Mouse (Mus musculus) regulatory T cell (primary cell): ENCODE measurements around the gene Anapc2.

ENCODE experiments used
- in situ Hi-C: fragments of 300-600 bp; cut with MboI, MseI; formaldehyde crosslinking; loops from one replicate; pipeline ENCODE4 v1.15.1; 2025; ENCODE audit warnings: high pct_unique_total_duplicates

Gene Anapc2

GRCm38 (mm10) chr2:25267241-25267640 lies 5.0 kb upstream of the Anapc2 start:
- in situ Hi-C loops, result no loop called here

GRCm38 (mm10) chr2:25267746-25268309 lies 4.5 kb upstream of the Anapc2 start:
- in situ Hi-C loops, result no loop called here

GRCm38 (mm10) chr2:25272515-25272914 lies 237 bp downstream of the Anapc2 start:
- in situ Hi-C loops, result no loop called here

- in situ Hi-C loops, result no loop called here
These were observed 732 bp downstream of the Anapc2 start for GRCm38 (mm10) chr2:25273010-25273409.

- in situ Hi-C loops, result no loop called here
These were observed 6.9 kb downstream of the Anapc2 start for GRCm38 (mm10) chr2:25278928-25279882.

GRCm38 (mm10) chr2:25285551-25285950 lies 13.3 kb downstream of the Anapc2 start:
- in situ Hi-C loops, result no loop called here

- in situ Hi-C loops, result no loop called here
These were observed 14.0 kb downstream of the Anapc2 start for GRCm38 (mm10) chr2:25286314-25286713.

- in situ Hi-C loops, result no loop called here
These were observed 14.8 kb downstream of the Anapc2 start for GRCm38 (mm10) chr2:25286837-25287636.

- in situ Hi-C loops, result no loop called here
These were observed 15.8 kb downstream of the Anapc2 start, which contains the start of gene Tmem210 for GRCm38 (mm10) chr2:25287927-25288649. Gene Tmem210 (plus strand): TSS chr2:25288145.

- in situ Hi-C loops, result no loop called here
These were observed 16.6 kb downstream of the Anapc2 start for GRCm38 (mm10) chr2:25288734-25289345.

GRCm38 (mm10) chr2:25289651-25290050 lies 17.4 kb downstream of the Anapc2 start, which contains the start of gene Lrrc26:
Gene Lrrc26 (plus strand): TSS chr2:25289915.
- in situ Hi-C loops, result no loop called here

GRCm38 (mm10) chr2:25290101-25290815 lies 18.0 kb downstream of the Anapc2 start:
- in situ Hi-C loops, result no loop called here

GRCm38 (mm10) chr2:25290816-25291130 lies 18.5 kb downstream of the Anapc2 start:
- in situ Hi-C loops, result no loop called here

GRCm38 (mm10) chr2:25291184-25292053 lies 19.1 kb downstream of the Anapc2 start:
- in situ Hi-C loops, result no loop called here

GRCm38 (mm10) chr2:25292054-25292544 lies 19.8 kb downstream of the Anapc2 start:
- in situ Hi-C loops, result no loop called here

GRCm38 (mm10) chr2:25292856-25293255 lies 20.6 kb downstream of the Anapc2 start:
- in situ Hi-C loops, result no loop called here

GRCm38 (mm10) chr2:25293706-25294105 lies 21.4 kb downstream of the Anapc2 start:
- in situ Hi-C loops, result no loop called here

GRCm38 (mm10) chr2:25297093-25297492 lies 24.8 kb downstream of the Anapc2 start:
- in situ Hi-C loops, result no loop called here

GRCm38 (mm10) chr2:25298046-25298445 lies 25.8 kb downstream of the Anapc2 start:
- in situ Hi-C loops, result no loop called here
